Mouse (Mus musculus) c-Kit-positive CD71-negative TER-119-negative erythroid progenitor cells, embryonic 14.5 days (primary cell): ENCODE measurements around the gene Mturn.

Source experiments
- DNase-seq: peaks from one replicate; pipeline ENCODE4 v3.0.0-alpha.2; 2013; ENCODE audit warnings: low read depth

Gene Mturn

GRCm38 (mm10) chr6:54729451-54730105 lies 48.2 kb downstream of the Mturn start:
- no peak for DNase-seq

- DNase-seq: no peak
Observed at GRCm38 (mm10) chr6:54731726-54732125, 50.3 kb downstream of the Mturn start.

DNA sequence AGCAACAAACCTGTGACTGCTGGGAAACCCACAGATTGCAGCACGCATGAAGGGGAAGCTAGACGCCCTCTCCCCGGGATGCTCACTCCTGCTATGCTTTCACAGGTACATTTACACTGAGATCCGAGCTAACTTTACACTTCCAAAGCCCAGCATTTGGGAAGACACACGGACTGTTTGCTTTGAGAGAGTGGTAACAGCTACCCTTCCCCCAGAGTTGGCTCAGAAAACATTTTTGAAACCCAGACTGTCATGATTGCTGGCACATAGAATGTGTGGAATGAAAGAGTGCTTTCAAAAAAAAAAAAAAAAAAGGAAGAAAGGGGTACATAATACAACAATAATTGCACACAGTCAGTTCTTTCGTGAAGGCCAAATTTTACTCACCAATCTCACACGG lies 51.3 kb downstream of the Mturn start:
- DNase-seq: no peak

GRCm38 (mm10) chr6:54736126-54736525 lies 54.7 kb downstream of the Mturn start:
- no peak for DNase-seq

DNA sequence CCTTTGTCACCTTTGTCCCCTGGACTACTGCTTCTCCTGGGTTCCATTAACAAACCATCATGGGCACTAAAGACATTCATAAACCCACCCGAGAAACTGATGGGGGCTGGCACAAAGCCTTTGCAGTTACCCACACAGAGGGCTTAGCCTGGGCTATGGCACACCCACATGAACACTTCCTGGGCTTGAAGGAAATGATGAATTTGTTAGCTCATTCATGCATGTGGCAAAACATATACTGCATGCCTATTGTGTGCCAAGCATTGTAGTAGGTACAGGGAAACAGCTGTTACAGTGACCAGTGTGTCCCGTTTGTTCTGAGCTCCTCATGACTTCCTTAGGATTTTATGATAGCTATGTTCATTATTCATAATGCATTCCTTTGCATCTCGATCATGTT lies 55.8 kb downstream of the Mturn start:
- no peak for DNase-seq

GRCm38 (mm10) chr6:54737684-54738083 lies 56.3 kb downstream of the Mturn start:
- no peak for DNase-seq

- DNase-seq: no peak
Observed at GRCm38 (mm10) chr6:54749056-54749455, 67.6 kb downstream of the Mturn start.

GRCm38 (mm10) chr6:54751621-54752020 lies 70.2 kb downstream of the Mturn start:
- no peak for DNase-seq

DNA sequence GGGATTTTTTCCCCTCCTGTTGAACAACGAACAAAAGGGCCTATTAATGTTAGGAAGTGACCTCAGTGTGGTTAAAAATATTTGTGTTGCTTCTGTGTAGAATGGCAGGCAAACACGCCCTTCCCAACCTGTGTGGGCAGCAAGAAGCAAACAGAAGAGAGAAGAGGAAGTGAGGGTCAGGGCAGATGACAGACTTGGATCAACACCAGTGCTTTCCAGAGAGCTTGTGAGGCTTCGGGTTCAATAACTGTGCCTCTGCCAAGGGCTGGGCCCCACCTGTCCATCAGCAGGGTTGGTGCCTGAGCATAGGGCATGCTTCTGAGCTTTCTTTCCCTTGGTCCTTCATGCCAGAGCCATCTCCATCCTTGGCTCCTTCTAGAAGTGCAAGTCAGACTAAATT lies 70.7 kb downstream of the Mturn start:
- DNase-seq: no peak
